Mouse (Mus musculus) skeletal muscle tissue, postnatal 0 days (tissue): ENCODE results near the gene Slc30a2. TPM values are rescaled to one million over a fixed set of nuclear protein-coding genes. Genes with fewer than 3 reads are reported as not detected.

ENCODE experiments used
- polyA plus RNA-seq: library from polyadenylated mRNA; unstranded; fragments of >200 nt; fragmentation: Nextera tagmentation; extraction: Ambion mirVana; gene quantifications from 2 replicates; pipeline ENCODE4 v1.2.1, GENCODE M21; 2015

Slc30a2 gene
- 0.33 and 0.44 TPM in 2 replicates for polyA plus RNA-seq

DNA sequence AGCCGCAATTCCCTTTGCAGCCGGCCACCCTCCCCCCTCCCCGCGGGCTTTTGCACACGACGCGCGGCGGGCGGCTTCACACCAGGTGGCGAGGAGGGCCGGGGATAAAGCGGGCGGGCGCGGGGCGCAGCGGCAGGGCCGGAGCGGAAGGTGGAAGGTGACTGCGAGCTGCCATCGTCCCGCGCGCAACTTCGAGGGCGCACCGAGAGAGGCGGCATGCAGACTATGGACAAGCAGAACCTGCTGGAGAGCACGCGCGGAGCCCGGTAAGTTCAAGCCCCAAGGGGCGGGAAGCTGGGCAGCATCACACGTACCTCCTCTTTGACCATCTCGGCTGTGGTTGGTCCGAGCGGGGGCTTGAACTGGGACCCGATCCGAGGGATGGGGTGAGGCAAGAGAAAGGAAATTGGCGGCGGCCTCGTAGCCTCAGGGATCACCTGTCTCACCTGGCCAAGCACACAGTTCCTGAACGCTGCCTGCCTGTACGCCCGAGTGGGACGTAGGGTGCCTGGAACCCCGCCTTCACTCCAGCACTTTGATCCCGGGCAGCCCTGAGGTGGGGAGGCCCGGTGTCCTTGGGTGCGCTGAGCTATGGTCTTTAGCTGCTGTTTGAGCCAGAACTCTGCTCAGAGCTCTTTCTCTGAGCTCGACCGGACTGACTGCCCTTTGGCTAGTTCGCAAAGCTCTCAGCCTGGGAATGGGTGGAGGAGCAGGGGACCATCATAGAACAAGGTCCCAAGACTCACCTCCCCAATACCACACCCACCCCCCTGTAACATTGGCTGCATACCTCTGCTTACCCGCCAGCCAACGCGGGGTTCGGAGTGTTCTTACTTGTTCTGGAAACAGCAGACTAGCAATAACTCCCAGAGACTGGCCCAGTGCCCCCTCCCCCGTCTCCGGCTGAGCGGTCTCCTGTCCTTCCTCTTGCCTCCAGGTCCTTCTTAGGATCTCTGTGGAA is at the start of gene Slc30a2:
Gene Slc30a2, plus strand, starts transcription at position 111 of the 961 bp plus-strand sequence.

GRCm38 (mm10) chr4:134314876-134315275 is 28.1 kb upstream of the Slc30a2 start, which contains the start of gene Trim63:
TSS of gene Trim63 (plus strand) at chr4:134315120.

DNA sequence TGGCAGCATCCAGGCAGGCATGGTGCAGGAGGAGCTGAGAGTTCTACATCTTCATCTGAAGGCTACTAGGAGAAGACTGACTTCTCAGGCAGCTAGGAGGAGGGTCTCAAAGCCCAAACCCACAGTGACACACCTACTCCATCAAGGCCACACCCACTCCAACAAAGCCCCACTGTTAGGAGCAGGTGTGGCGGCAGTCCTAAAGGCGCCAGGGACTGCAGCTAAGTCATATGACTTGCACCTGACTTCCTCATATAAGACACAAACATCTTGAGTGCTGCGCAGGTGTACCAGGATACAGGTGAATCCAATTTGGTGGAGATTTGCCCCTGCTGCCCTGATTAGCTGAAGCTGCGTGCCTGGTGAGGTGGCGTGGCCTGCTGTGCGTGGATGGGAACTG is 40.8 kb downstream of the Slc30a2 start, which contains the start of gene Extl1:
Gene Extl1, minus strand, starts transcription at position 101 of the 400 bp plus-strand sequence.

DNA sequence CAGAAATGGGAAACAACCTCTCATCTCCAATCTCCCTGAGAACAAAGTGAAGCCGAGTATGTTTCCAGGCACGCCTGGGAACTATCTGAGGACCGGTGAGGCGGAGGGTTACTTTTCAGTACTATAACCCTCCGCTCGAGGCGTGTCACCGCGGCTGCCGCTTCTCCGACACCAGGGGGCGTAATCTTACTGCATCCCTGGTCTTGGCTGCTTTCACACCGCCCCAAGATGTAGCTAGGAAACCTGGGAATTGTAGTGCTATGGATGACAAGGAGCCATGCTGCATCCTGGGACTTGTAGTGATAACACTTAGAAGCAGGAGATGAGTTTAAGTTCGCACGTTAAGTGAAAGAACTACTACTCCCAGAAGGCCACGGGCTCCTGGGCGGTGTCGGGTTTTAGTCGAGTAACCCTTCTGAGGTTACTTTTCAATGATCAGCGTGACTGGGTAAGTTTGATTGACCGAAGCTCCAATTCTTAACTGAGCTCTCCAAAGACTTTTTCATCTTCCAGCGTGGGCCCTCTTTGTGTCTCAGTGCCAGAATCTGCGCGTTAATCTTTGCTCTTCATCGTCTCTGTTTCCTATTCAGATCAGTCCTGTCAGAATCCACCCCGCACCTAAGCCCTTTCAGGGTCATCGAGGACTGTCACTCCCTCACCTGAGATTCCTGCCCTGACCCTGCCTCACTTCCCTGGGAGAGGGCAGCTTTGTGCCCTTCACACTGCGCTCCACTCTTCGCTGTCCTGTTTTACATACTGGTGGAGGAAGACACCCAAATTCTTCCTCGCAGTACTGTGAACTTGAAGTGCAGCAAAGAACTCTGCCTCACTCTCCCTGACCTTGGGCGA is 53.2 kb downstream of the Slc30a2 start, which contains the start of gene Pafah2:
Gene Pafah2, plus strand, starts transcription at position 344 of the 849 bp plus-strand sequence.

Other genes with a start within 250 kb of the Slc30a2 start
- gene Cd52, start 248.1 kb upstream of the Slc30a2 start, polyA plus RNA-seq = 8.2 and 9.0 TPM in 2 replicates
- 1.6 and 2.8 TPM in 2 replicates for gene Ubxn11, start 240.6 kb upstream of the Slc30a2 start, polyA plus RNA-seq
- gene Sh3bgrl3, start 214.4 kb upstream of the Slc30a2 start, polyA plus RNA-seq = 149 and 187 TPM in 2 replicates
- 45.7 and 53.9 TPM in 2 replicates for gene Cep85, start 156.1 kb upstream of the Slc30a2 start, polyA plus RNA-seq
- not detected in 2 replicates for gene Gm7534, start 140.2 kb upstream of the Slc30a2 start, polyA plus RNA-seq
- gene Catsper4, start 115.8 kb upstream of the Slc30a2 start, polyA plus RNA-seq = not detected in 2 replicates
- gene Cnksr1, start 104.8 kb upstream of the Slc30a2 start, polyA plus RNA-seq = 2.6 and 5.2 TPM in 2 replicates
- 0.44 TPM in 1 of 2 replicates, not detected in the other for gene E130218I03Rik, start 99.5 kb upstream of the Slc30a2 start, polyA plus RNA-seq
- gene Zfp593, start 97.6 kb upstream of the Slc30a2 start, polyA plus RNA-seq = 5.9 and 6.9 TPM in 2 replicates
- gene Gm30191, start 96.2 kb upstream of the Slc30a2 start, polyA plus RNA-seq = not detected in 2 replicates
- gene Grrp1, start 89.1 kb upstream of the Slc30a2 start, polyA plus RNA-seq = 5.0 and 5.7 TPM in 2 replicates
- 5.7 and 5.8 TPM in 2 replicates for gene Pdik1l, start 55.3 kb upstream of the Slc30a2 start, polyA plus RNA-seq
- 53.6 and 64.2 TPM in 2 replicates for gene Trim63, start 28.1 kb upstream of the Slc30a2 start, polyA plus RNA-seq
- gene Extl1, start 40.7 kb downstream of the Slc30a2 start, polyA plus RNA-seq = 2.6 and 2.7 TPM in 2 replicates
- gene Pafah2, start 53.1 kb downstream of the Slc30a2 start, polyA plus RNA-seq = 4.2 and 5.4 TPM in 2 replicates
- gene Stmn1, start 125.1 kb downstream of the Slc30a2 start, polyA plus RNA-seq = 236 and 280 TPM in 2 replicates
- 4.5 and 5.3 TPM in 2 replicates for gene Paqr7, start 153.5 kb downstream of the Slc30a2 start, polyA plus RNA-seq
- 1.0 and 1.9 TPM in 2 replicates for gene Aunip, start 167.8 kb downstream of the Slc30a2 start, polyA plus RNA-seq
- 155 and 156 TPM in 2 replicates for gene Mtfr1l, start 192.2 kb downstream of the Slc30a2 start, polyA plus RNA-seq
- 11.1 and 15.5 TPM in 2 replicates for gene Selenon, start 209.0 kb downstream of the Slc30a2 start, polyA plus RNA-seq